Mouse (Mus musculus): ENCODE measurements around the gene Anapc11. TPM values are rescaled to one million over a fixed set of nuclear protein-coding genes. Genes with fewer than 3 reads are reported as not detected.

Anapc11 gene
- total RNA-seq, 2 experiments from 2014 or later: 93.5 to 97.0 TPM

DNA sequence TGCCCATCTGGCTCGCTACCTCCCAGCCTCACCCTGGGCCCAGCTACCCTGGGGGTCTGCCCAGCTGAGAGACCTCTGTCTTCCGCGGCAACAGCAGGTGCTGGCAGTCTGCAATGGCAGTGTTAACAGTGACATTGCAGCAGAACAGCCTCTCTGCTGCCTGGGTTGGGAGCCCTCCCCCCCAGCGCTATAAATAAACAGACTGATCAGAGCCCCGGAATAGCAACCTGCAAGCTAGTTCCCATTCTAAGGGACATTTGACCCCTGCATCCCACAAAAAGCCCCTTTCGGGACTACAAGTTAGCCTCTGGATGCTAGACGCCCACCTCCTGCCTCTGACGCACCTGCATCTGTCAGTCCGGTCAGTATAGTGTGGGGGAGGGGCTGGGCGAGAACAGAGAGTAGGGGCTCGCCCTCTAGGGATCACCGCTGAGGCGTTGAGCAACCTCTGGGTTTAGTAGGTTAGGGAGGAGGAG is 49.8 kb downstream of the Anapc11 start, which contains the start of gene Myadml2:
Myadml2 (minus strand) TSS at position 158 of the 476 bp plus-strand sequence.
- peak in 1 of 2 experiments; percentile 65 for DNase-seq (ENCODE audit: low spot score in 2 of 2)

DNA sequence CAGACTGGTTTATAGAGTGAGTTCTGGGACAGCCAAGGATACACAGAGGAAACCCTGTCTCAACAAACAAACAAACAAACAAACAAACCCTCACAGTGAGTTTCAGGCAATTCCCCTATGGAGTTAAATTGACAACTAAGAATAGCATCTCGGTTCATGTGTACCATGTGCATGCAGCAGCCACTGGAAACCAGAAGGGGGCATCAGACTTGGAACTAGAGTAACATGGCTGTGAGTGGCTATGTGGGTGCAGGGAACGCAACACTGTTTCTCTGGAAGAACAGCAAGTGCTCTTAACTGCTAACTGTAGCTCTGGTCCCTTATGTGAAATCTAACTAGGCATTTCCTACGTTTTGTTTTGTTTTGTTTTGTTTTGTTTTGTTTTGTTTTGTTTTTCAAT is 53.7 kb downstream of the Anapc11 start:
- DNase-seq (ENCODE audit: low spot score in 2 of 2): no peak

DNA sequence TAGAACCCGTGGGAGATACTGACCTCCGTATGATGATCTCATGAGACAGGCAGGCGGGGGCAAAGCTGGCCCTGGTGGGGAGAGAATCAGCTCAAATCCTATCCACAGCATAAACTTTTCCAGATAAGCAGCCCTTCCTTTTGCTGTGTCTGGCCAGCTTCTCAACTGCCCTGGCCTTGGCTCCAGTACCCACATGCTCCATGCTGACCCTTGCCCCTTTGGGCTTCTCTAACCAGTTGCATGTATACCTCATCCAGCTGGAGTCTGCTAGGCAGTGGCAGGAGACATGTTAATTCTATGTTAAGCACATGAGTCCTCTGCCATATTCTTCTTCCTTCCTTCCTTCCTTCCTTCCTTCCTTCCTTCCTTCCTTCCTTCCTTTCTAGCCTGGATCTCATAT is 56.5 kb downstream of the Anapc11 start:
- no peak for DNase-seq (ENCODE audit: low spot score in 2 of 2)

DNA sequence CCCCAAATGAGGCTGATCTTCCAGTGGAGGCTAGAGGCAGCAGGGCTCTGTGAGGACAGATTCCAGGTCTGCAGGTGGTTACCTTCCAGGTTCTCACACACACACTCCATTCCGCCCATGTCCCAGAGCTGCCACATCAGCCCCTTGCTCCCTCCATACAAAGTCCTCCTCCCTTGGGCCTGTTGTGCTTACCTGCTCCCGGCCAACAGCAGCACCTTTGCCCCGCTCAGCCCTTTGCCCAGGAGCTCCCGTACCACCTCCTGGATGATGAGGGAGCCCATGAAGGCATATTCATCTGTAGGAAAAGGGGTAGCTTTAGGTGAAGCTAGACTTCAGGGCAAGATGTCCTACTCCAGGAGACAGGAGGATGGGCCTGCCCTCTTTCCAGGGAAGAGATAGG is 59.1 kb downstream of the Anapc11 start:
- DNase-seq (ENCODE audit: low spot score in 2 of 2): no peak

Small RNA genes within 50 kb of the gene (microRNA-seq; reads per million reads assigned to microRNA genes)
- 2.1 to 2.5 reads per million in 2 experiments for gene Mir6936

Other genes with a start within 250 kb of the Anapc11 start
- gene Actg1, start 249.9 kb upstream of the Anapc11 start, total RNA-seq (2021): 1,000 to 10,000 TPM; 1,279 to 1,291 TPM
- gene Fscn2, start 236.9 kb upstream of the Anapc11 start, total RNA-seq (2021): under 1 TPM in 1 of 2 experiments, not detected in 1; 0.61 TPM
- gene Faap100, start 219.7 kb upstream of the Anapc11 start, total RNA-seq (2021): 10 to 100 TPM; 16.7 to 18.4 TPM
- 10 to 100 TPM; 60.0 to 61.9 TPM for gene Nploc4, start 160.7 kb upstream of the Anapc11 start, total RNA-seq (2021)
- not detected for gene Tspan10, start 155.8 kb upstream of the Anapc11 start, total RNA-seq (2021)
- under 1 TPM; 0.43 to 0.82 TPM for gene Pde6g, start 144.9 kb upstream of the Anapc11 start, total RNA-seq (2021)
- gene Oxld1, start 140.4 kb upstream of the Anapc11 start, total RNA-seq (2021): 10 to 100 TPM; 13.1 to 13.5 TPM
- gene Ccdc137, start 140.3 kb upstream of the Anapc11 start, total RNA-seq (2021): 10 to 100 TPM; 24.6 to 32.9 TPM
- 10 to 100 TPM; 53.0 to 53.6 TPM for gene Arl16, start 130.8 kb upstream of the Anapc11 start, total RNA-seq (2021)
- 10 to 100 TPM; 65.1 to 67.5 TPM for gene Mrpl12, start 113.8 kb upstream of the Anapc11 start, total RNA-seq (2021)
- 10 to 100 TPM; 18.9 to 19.3 TPM for gene Slc25a10, start 106.6 kb upstream of the Anapc11 start, total RNA-seq (2021)
- not detected for gene Gcgr, start 67.7 kb upstream of the Anapc11 start, total RNA-seq (2021)
- gene Mcrip1, start 48.7 kb upstream of the Anapc11 start, total RNA-seq (2021): 10 to 100 TPM; 68.8 to 74.5 TPM
- not detected for gene Ppp1r27, start 47.3 kb upstream of the Anapc11 start, total RNA-seq (2021)
- 100 to 1,000 TPM; 122 to 132 TPM for gene P4hb, start 25.2 kb upstream of the Anapc11 start, total RNA-seq (2021)
- gene Arhgdia, start 16.8 kb upstream of the Anapc11 start, total RNA-seq (2021): 100 to 1,000 TPM; 293 to 295 TPM
- gene Alyref, start 56 bp upstream of the Anapc11 start, total RNA-seq (2021): 10 to 100 TPM; 60.5 to 70.0 TPM
- gene Npb, start 10.1 kb downstream of the Anapc11 start, total RNA-seq (2021): 1 to 10 TPM in 1 of 2 experiments, under 1 TPM in 1; 0.89 to 1.4 TPM
- 100 to 1,000 TPM; 118 to 128 TPM for gene Pcyt2, start 19.5 kb downstream of the Anapc11 start, total RNA-seq (2021)
- gene Sirt7, start 26.8 kb downstream of the Anapc11 start, total RNA-seq (2021): 10 to 100 TPM; 35.4 to 41.5 TPM
- gene Mafg, start 35.2 kb downstream of the Anapc11 start, total RNA-seq (2021): 10 to 100 TPM; 70.0 to 71.5 TPM
- gene Pycr1, start 45.3 kb downstream of the Anapc11 start, total RNA-seq (2021): 1 to 10 TPM in 1 of 2 experiments, under 1 TPM in 1; 0.81 to 2.0 TPM
- gene Myadml2, start 49.7 kb downstream of the Anapc11 start, total RNA-seq (2021): 1 to 10 TPM; 3.9 to 4.6 TPM
- 1 to 10 TPM; 2.6 to 5.5 TPM for gene Notum, start 62.8 kb downstream of the Anapc11 start, total RNA-seq (2021)
- 10 to 100 TPM; 46.1 to 54.3 TPM for gene Aspscr1, start 74.6 kb downstream of the Anapc11 start, total RNA-seq (2021)
- gene Cenpx, start 115.3 kb downstream of the Anapc11 start, total RNA-seq (2021): 10 to 100 TPM; 15.8 to 18.7 TPM
- gene Lrrc45, start 115.5 kb downstream of the Anapc11 start, total RNA-seq (2021): 10 to 100 TPM; 49.1 to 60.5 TPM
- 10 to 100 TPM; 32.0 to 40.0 TPM for gene Rac3, start 123.0 kb downstream of the Anapc11 start, total RNA-seq (2021)
- gene Dcxr, start 128.9 kb downstream of the Anapc11 start, total RNA-seq (2021): 10 to 100 TPM; 12.3 to 13.6 TPM
- 1 to 10 TPM; 1.2 to 1.7 TPM for gene Cbr2, start 133.7 kb downstream of the Anapc11 start, total RNA-seq (2021)
- 10 to 100 TPM; 20.9 to 24.0 TPM for gene Hmga1b, start 164.4 kb downstream of the Anapc11 start, total RNA-seq (2021)
- 10 to 100 TPM; 57.1 to 59.9 TPM for gene Rfng, start 185.8 kb downstream of the Anapc11 start, total RNA-seq (2021)
- gene Gps1, start 185.9 kb downstream of the Anapc11 start, total RNA-seq (2021): 100 to 1,000 TPM; 152 to 154 TPM
- gene Dus1l, start 198.0 kb downstream of the Anapc11 start, total RNA-seq (2021): 10 to 100 TPM; 40.1 to 40.4 TPM
- 100 to 1,000 TPM; 183 to 187 TPM for gene Fasn, start 226.1 kb downstream of the Anapc11 start, total RNA-seq (2021)

All from layer of hippocampus, adult 18-20 months (tissue).